Mouse (Mus musculus) kidney, adult 2 months (tissue): ENCODE results near the gene Brms1l.

Source experiments
- CTCF ChIP-seq: fragments of 200-500 bp; conservative IDR thresholded peaks from 2 replicates; pipeline ENCODE4 v1.5.1; 2011; ENCODE audit warnings: low read depth, mild to moderate bottlenecking, control low read depth, low read length, moderate library complexity, mixed read lengths; ENCODE audit not compliant: insufficient read depth, insufficient read length
- POLR2A ChIP-seq: fragments of 200-500 bp; IDR thresholded peaks from one replicate; pipeline ENCODE4 v1.6.1; 2011; ENCODE audit warnings: low read depth, low read length, control low read depth

GRCm38 (mm10) chr12:55837495-55837894 lies 1.4 kb downstream of the Brms1l start:
- TF ChIP-seq CTCF = no peak
- TF ChIP-seq POLR2A = no peak
